Mouse (Mus musculus) erythroblast, embryonic 14.5 days (primary cell): ENCODE results near the gene Tdp1. TPM values are rescaled to one million over a fixed set of nuclear protein-coding genes. Genes with fewer than 3 reads are reported as not detected.

Experiments used
- H3K27me3 ChIP-seq: 2 replicates; pipeline ENCODE4 v1.6.1; 2012; ENCODE audit warnings: inconsistent platforms; ENCODE audit not compliant: control insufficient read depth
- H3K36me3 ChIP-seq: 2 replicates; pipeline ENCODE4 v1.6.1; 2012; ENCODE audit warnings: mild to moderate bottlenecking, inconsistent platforms; ENCODE audit not compliant: control insufficient read depth
- H3K4me1 ChIP-seq: 2 replicates; pipeline ENCODE4 v1.6.1; 2012; ENCODE audit warnings: inconsistent platforms; ENCODE audit not compliant: control insufficient read depth
- H3K4me3 ChIP-seq: replicated peaks from 2 replicates; pipeline ENCODE3; 2012; ENCODE audit warnings: moderate library complexity, mild to moderate bottlenecking, inconsistent platforms
- H3K9me3 ChIP-seq: 2 replicates; pipeline ENCODE4 v1.6.1; 2012; ENCODE audit warnings: low read length, inconsistent platforms, mixed read lengths; ENCODE audit not compliant: control insufficient read depth
- GATA1 ChIP-seq: IDR thresholded peaks from 2 replicates; pipeline ENCODE4 v1.6.1; 2012; ENCODE audit warnings: low read length, inconsistent platforms, mixed read lengths
- TAL1 ChIP-seq: IDR thresholded peaks from 3 replicates; pipeline ENCODE4 v1.6.1; 2012; ENCODE audit warnings: low read length, inconsistent platforms, mixed read lengths
- polyA plus RNA-seq: library from polyadenylated mRNA; stranded (reverse); fragments of >175 nt; gene quantifications from 2 replicates; pipeline ENCODE4 v1.2.3, GENCODE M21; 2012

The Tdp1 gene
- polyA plus RNA-seq = 0.66 and 2.1 TPM in 2 replicates

GRCm38 (mm10) chr12:99884269-99885261 lies at the start of gene Tdp1, which contains the start of gene Efcab11:
TSS of gene Tdp1 (plus strand) at chr12:99884517.
TSS of gene Efcab11 (minus strand) at chr12:99884439.
- Histone ChIP-seq H3K4me1 (peaks cover 39% of the 10 kb centered on the region), H3K36me3 (peaks cover 12% of the 10 kb centered on the region), H3K4me3 (peak within 1 kb of the TSS; percentile 72), H3K27me3 (no peaks in the 10 kb centered on the region), H3K9me3 (no peaks in the 10 kb centered on the region)
- TF ChIP-seq GATA1 (no peak), TAL1 (no peak)

- Histone ChIP-seq H3K9me3 (no peaks in the 10 kb centered on the region), H3K4me3 (no peak overlapping the region), H3K27me3 (no peaks in the 10 kb centered on the region), H3K36me3 (no peaks in the 10 kb centered on the region), H3K4me1 (no peaks in the 10 kb centered on the region)
- TF ChIP-seq GATA1 = no peak
- no peak for TF ChIP-seq TAL1
Observed at GRCm38 (mm10) chr12:99836404-99837131, 47.7 kb upstream of the Tdp1 start.

GRCm38 (mm10) chr12:99837528-99837927 lies 46.8 kb upstream of the Tdp1 start:
- Histone ChIP-seq H3K27me3 (no peaks in the 10 kb centered on the region), H3K4me1 (peaks cover 2% of the 10 kb centered on the region), H3K9me3 (no peaks in the 10 kb centered on the region), H3K36me3 (no peaks in the 10 kb centered on the region), H3K4me3 (no peak overlapping the region)
- no peak for TF ChIP-seq GATA1
- no peak for TF ChIP-seq TAL1

- H3K4me3 ChIP-seq = no peak overlapping the region
- TF ChIP-seq GATA1 (no peak), TAL1 (no peak)
- no peaks in the 10 kb centered on the region for H3K9me3 ChIP-seq
- H3K36me3 ChIP-seq = no peaks in the 10 kb centered on the region
- H3K4me1 ChIP-seq = peaks cover 6% of the 10 kb centered on the region
- no peaks in the 10 kb centered on the region for H3K27me3 ChIP-seq
Observed at GRCm38 (mm10) chr12:99838109-99838508, 46.2 kb upstream of the Tdp1 start.

- H3K4me3 ChIP-seq = no peak overlapping the region
- TF ChIP-seq TAL1 (no peak), GATA1 (no peak)
- no peaks in the 10 kb centered on the region for H3K36me3 ChIP-seq
- no peaks in the 10 kb centered on the region for H3K9me3 ChIP-seq
- H3K27me3 ChIP-seq = no peaks in the 10 kb centered on the region
- peaks cover 6% of the 10 kb centered on the region for H3K4me1 ChIP-seq
Observed at GRCm38 (mm10) chr12:99838703-99839102, 45.6 kb upstream of the Tdp1 start.

DNA sequence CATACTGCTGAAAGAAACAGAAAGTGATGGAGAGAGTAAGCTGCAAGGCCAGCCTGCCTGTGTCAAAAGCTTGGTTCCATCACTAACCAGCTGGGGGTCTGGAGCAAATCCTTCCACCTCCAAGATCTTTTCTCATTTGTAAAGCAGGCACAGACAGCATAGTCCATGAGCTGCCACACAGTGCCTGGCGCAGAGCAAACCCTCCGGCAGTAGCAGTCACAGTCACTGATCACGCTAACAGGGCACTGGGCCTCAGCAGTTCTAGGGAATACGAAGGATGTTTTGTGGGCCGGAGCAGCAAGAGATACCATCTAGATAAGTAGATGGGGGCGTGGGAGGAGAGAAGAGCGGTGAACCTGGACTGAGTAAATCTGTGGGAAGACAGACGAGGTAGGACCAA lies 39.4 kb upstream of the Tdp1 start:
- Histone ChIP-seq H3K9me3 (no peaks in the 10 kb centered on the region), H3K36me3 (no peaks in the 10 kb centered on the region), H3K27me3 (no peaks in the 10 kb centered on the region), H3K4me3 (no peak overlapping the region), H3K4me1 (peaks cover 6% of the 10 kb centered on the region)
- TF ChIP-seq TAL1 (no peak), GATA1 (no peak)

- TF ChIP-seq GATA1 = no peak
- no peak for TF ChIP-seq TAL1
- Histone ChIP-seq H3K4me1 (no peaks in the 10 kb centered on the region), H3K9me3 (no peaks in the 10 kb centered on the region)
Observed at GRCm38 (mm10) chr12:99849996-99850395, 34.3 kb upstream of the Tdp1 start.

DNA sequence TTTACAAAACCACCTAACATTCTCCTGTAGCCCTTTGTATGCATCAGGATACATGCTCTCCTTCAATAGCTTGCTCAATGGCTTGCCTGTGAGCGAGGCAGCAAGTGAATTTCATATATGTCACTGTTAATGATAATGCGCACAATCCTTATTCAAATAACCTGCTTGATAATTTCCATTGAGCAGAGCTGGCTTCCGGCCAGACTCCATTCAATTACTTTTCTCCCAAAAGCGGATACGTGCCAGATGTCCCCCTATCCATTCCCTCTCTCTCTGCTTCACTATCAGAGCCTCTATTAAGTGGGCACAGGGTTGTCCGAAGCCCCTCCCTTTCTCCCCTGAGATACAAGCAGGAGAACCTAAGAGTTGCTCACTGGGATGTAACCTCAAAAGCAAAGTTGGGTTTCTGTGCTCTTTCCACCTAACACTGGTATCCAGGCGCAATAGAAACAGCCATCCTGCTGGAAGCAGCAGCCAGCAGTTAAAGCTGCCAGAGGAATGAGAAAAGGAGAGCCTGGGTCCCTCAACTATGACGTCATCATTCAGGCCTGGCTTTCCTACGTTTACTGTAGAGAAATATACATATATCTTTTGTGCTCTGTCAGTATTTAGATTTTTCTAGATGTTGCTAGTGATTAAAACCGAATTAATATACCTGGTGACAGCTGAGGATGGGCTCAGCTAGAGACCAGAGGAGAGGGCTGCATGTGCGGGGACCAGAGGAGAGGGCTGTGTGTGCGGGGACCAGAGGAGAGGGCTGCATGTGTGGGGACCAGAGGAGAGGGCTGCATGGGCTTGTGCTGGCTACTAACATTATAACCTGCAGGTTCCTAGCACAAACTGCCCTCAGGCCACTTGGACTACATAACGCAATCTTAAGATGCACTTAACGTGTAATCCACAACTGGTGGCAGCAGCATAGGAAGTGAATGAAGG lies 30.7 kb upstream of the Tdp1 start:
- TF ChIP-seq TAL1 (no peak), GATA1 (no peak)
- H3K27me3 ChIP-seq = no peaks in the 10 kb centered on the region
- no peak overlapping the region for H3K4me3 ChIP-seq
- H3K36me3 ChIP-seq = peaks cover 2% of the 10 kb centered on the region; the same call in 1 of the 2 replicates
- no peaks in the 10 kb centered on the region for H3K9me3 ChIP-seq
- no peaks in the 10 kb centered on the region for H3K4me1 ChIP-seq

More at GRCm38 (mm10) chr12:99849996-99850395, 34.3 kb upstream of the Tdp1 start:
- Histone ChIP-seq H3K27me3 (no peaks in the 10 kb centered on the region), H3K4me3 (no peak overlapping the region), H3K36me3 (peaks cover 2% of the 10 kb centered on the region; the same call in 1 of the 2 replicates)

DNA sequence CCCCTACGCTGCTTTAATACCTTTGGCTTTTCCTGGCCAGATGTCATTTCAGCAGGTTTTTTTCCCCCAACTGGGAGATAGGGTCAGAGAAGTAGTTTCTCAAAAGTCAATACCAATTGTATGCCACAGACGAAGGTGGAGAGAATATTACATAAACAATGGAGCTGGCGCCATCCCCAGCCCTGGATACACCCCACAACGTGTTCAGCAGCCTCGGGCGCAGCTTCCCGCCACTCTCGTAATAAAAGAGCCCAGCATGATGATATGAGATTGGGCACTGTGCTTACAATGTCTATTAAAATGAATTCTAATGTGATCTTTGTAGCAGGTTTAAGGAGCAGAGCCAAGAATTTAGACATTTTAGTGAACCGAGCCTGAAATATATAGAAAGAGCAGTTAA lies 28.3 kb upstream of the Tdp1 start:
- Histone ChIP-seq H3K36me3 (peaks cover 2% of the 10 kb centered on the region; the same call in 1 of the 2 replicates), H3K9me3 (no peaks in the 10 kb centered on the region)
- TF ChIP-seq TAL1 = no peak
- TF ChIP-seq GATA1 = no peak

More for the DNA sequence above, 28.3 kb upstream of the Tdp1 start:
- no peaks in the 10 kb centered on the region for H3K27me3 ChIP-seq
- H3K4me3 ChIP-seq = no peak overlapping the region
- H3K4me1 ChIP-seq = peaks cover 4% of the 10 kb centered on the region
